Mouse (Mus musculus): ENCODE data around the gene Olfr1502.
"Not testable (repeated sequence)": the region's sequence is repeated elsewhere in the genome, so short reads cannot be mapped to it uniquely, and the experiment has no call there.

Gene Olfr1502

DNA sequence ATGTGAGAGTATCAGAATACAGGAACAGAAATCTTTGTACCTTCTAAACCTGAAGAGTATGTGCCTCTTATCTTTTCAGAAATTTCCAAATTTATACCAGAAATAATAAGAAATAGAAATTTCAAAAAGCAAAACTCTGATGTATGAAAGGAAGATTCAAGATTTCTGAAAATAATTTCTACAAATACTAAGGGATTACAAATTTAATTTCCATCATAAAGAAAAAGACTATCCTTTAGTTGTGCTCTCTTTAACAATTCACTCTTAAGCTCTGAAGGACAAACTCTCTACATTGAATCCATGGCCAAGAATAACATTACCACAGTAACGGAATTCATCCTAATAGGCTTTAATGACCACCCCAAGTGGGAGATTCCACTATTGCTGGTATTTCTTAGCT, at the start of gene Olfr1502:
Olfr1502 (plus strand) TSS at position 301 of the 400 bp plus-strand sequence.
- no peak for DNase-seq

- DNase-seq, result no peak
Measured at GRCm38 (mm10) chr19:13812823-13813222, 48.8 kb upstream of the Olfr1502 start.

DNA sequence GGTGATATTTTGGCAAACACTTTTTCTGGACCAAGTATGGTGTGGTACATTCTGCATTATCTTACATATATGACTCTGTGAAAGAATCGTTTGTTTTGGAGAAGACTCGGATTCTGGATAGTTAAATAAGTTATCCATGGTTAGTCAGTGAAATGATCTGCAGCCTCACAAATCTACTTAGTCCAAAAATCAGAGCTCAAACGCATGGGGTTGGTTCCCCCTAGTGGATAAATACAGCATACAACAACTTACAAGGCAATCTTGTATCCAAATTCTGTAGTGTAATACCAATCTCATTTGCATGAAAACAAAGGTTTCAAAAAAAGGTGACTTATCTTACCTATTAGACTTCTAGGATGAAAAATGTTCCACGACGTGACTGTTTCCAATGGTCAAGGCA, 42.8 kb upstream of the Olfr1502 start:
- DNase-seq, result no peak

DNA sequence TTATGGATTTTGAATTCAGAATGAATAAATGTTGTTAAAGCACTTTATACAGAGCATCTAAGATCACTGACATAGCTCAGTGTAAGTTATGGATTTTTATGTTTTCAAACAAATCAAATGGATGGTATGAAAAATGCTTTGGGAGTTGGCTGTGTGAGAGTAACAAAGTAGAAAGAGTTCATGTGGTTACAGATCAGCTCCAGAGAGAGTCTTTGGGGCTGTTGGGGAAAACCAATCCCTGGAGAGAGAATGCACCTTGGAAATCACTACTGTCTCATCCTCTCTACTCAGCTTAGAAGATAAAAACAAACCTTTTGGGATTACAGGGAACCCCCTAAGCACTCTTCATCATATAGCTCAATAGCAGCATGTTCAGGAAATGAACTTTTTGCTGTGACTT, 42.2 kb upstream of the Olfr1502 start, which contains the start of gene Olfr1499:
Olfr1499 (minus strand) TSS at position 101 of the 400 bp plus-strand sequence.
- no peak for DNase-seq

- no peak for DNase-seq
Measured at GRCm38 (mm10) chr19:13820847-13821246, 40.7 kb upstream of the Olfr1502 start.

GRCm38 (mm10) chr19:13828447-13828846, 33.1 kb upstream of the Olfr1502 start:
- no peak for DNase-seq

DNA sequence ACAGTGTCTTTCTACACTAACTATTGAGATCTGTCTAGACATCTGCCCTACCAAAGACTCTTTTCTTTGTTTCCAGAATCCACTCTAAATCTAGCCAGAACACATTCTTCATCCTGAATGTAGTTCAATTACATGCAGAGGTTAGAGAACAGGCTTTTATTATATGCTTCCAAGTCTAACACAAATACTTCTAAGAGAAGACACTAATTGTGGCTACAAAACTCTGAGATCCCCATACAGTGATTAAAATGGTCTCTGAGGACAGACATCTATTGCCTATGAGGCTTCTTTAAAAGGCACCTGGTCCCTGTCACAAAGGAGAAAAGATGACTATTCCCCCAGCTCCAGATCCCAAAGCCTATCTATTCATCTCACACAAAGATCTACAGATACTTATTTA, 31.2 kb upstream of the Olfr1502 start, which contains the start of gene Olfr1500:
Olfr1500 (minus strand) TSS at position 101 of the 400 bp plus-strand sequence.
- DNase-seq, result no peak

DNA sequence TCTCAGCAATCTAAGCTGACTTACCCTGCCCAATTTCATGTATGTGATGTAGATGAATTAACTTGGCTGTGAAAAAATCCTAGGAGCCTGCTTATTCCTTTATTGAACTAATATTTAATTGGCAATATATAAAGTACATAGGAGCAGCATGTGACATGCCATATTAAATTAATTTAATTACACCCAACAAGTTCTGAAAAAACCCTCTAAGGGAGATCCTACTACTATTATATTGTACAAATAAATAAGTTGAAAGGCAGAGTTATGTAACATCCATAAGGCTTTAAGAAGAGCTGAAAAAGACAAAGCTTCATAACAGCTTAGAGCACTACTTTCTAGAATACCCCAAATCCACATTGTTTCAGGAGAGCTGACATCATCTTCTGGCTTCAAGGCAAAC, 11.0 kb upstream of the Olfr1502 start, which contains the start of gene Olfr1501:
Olfr1501 (minus strand) TSS at position 101 of the 400 bp plus-strand sequence.
- not testable (repeated sequence) for DNase-seq

GRCm38 (mm10) chr19:13897828-13898227, 36.2 kb downstream of the Olfr1502 start, which contains the start of gene Olfr1504:
Gene Olfr1504 (minus strand): TSS chr19:13897928.
- DNase-seq, result no peak

Measured in spleen, adult 18-20 months (tissue).